Mouse (Mus musculus): Measurements from ENCODE around the gene Tomm5. TPM values are rescaled to one million over a fixed set of nuclear protein-coding genes. Genes with fewer than 3 reads are reported as not detected.
A peak's percentile ranks its signal among the peaks of the same experiment; 100 is the strongest.
"Not testable (repeated sequence)": the region's sequence is repeated elsewhere in the genome, so short reads cannot be mapped to it uniquely, and the experiment has no call there.

Gene Tomm5
- polyA plus RNA-seq, 1 experiment from 2014 or later: 164 TPM

- Histone ChIP-seq H3K4me2 (no peak overlapping the region), H3K27me3 (no peaks in the 10 kb centered on the region), H3K4me3 (replicated peaks) (no peak overlapping the region), H3K27ac (no peak overlapping the region), H3K9ac (no peak overlapping the region), H3K4me1 (no peaks in the 10 kb centered on the region), H3K36me3 (replicated peaks) (peaks cover 3% of the 10 kb centered on the region), H3K9me3 (no peaks in the 10 kb centered on the region)
- 23% methylated on average over 7 of the region's 7 CpGs for WGBS
- no peak for ATAC-seq (ENCODE audit: low FRiP score)
Observed at GRCm38 (mm10) chr4:45097198-45097872, 10.6 kb downstream of the Tomm5 start.

- Histone ChIP-seq H3K4me3 (replicated peaks) (peak overlapping the region; percentile 89), H3K27ac (0 out of 2 replicates have a peak overlapping the region, but pooled peaks have one; percentile 26), H3K36me3 (replicated peaks) (no peaks in the 10 kb centered on the region), H3K4me2 (peak overlapping the region; percentile 77), H3K9ac (peak overlapping the region; percentile 98; the same call in 1 of the 2 replicates), H3K27me3 (no peaks in the 10 kb centered on the region), H3K9me3 (no peaks in the 10 kb centered on the region), H3K4me1 (peaks cover 12% of the 10 kb centered on the region)
- WGBS: 45% methylated on average over 8 of the region's 8 CpGs
- ATAC-seq (ENCODE audit: low FRiP score): peak; percentile 13; the same call in 1 of the 2 replicates
Observed at GRCm38 (mm10) chr4:45084895-45085290, 23.0 kb downstream of the Tomm5 start.

GRCm38 (mm10) chr4:45084021-45084894 is 23.7 kb downstream of the Tomm5 start, which contains the start of gene Fbxo10:
Gene Fbxo10, minus strand, starts transcription at chr4:45084604.
- Histone ChIP-seq H3K9me3 (no peaks in the 10 kb centered on the region), H3K4me2 (peak within 1 kb of the TSS; percentile 77), H3K9ac (peak within 1 kb of the TSS; percentile 98), H3K36me3 (replicated peaks) (no peaks in the 10 kb centered on the region), H3K4me1 (peaks cover 12% of the 10 kb centered on the region), H3K27me3 (no peaks in the 10 kb centered on the region), H3K4me3 (replicated peaks) (peak within 1 kb of the TSS; percentile 89), H3K27ac (peak within 1 kb of the TSS; percentile 86)
- peak; percentile 95 for ATAC-seq (ENCODE audit: low FRiP score)
- WGBS: under 1% methylated on average over 76 of the region's 77 CpGs

GRCm38 (mm10) chr4:45083487-45083886 is 24.4 kb downstream of the Tomm5 start:
- H3K9ac ChIP-seq: peak overlapping the region; percentile 98; the same call in 1 of the 2 replicates
- H3K9me3 ChIP-seq: no peaks in the 10 kb centered on the region
- H3K4me3 ChIP-seq (replicated peaks): peak overlapping the region; percentile 89
- H3K4me1 ChIP-seq: peaks cover 12% of the 10 kb centered on the region
- WGBS: under 1% methylated on average over 8 of the region's 8 CpGs
- H3K27me3 ChIP-seq: no peaks in the 10 kb centered on the region
- peak overlapping the region; percentile 77 for H3K4me2 ChIP-seq
- H3K36me3 ChIP-seq (replicated peaks): peaks cover 6% of the 10 kb centered on the region; the same call in 1 of the 2 replicates
- H3K27ac ChIP-seq: 0 out of 2 replicates have a peak overlapping the region, but pooled peaks have one; percentile 31
- no peak for ATAC-seq (ENCODE audit: low FRiP score)

GRCm38 (mm10) chr4:45082951-45083350 is 25.0 kb downstream of the Tomm5 start:
- Histone ChIP-seq H3K9me3 (no peaks in the 10 kb centered on the region), H3K4me1 (peaks cover 12% of the 10 kb centered on the region), H3K27me3 (no peaks in the 10 kb centered on the region), H3K9ac (no peak overlapping the region), H3K4me3 (replicated peaks) (peak overlapping the region; percentile 89), H3K27ac (0 out of 2 replicates have a peak overlapping the region, but pooled peaks have one; percentile 31), H3K36me3 (replicated peaks) (peaks cover 8% of the 10 kb centered on the region; the same call in 1 of the 2 replicates), H3K4me2 (peak overlapping the region; percentile 77)
- 64% methylated on average over 9 of the region's 9 CpGs for WGBS
- ATAC-seq (ENCODE audit: low FRiP score): no peak

GRCm38 (mm10) chr4:45081041-45081440 is 26.9 kb downstream of the Tomm5 start:
- Histone ChIP-seq H3K4me1 (peaks cover 12% of the 10 kb centered on the region), H3K36me3 (replicated peaks) (peaks cover 12% of the 10 kb centered on the region; the same call in 1 of the 2 replicates)
- not testable (repeated sequence) for H3K4me3 ChIP-seq (replicated peaks); H3K9me3 ChIP-seq; H3K27ac ChIP-seq; H3K4me2 ChIP-seq; H3K27me3 ChIP-seq; H3K9ac ChIP-seq; ATAC-seq (ENCODE audit: low FRiP score)
- WGBS: 93% methylated on average over 4 of the region's 4 CpGs

GRCm38 (mm10) chr4:45073544-45073943 is 34.4 kb downstream of the Tomm5 start:
- 93% methylated on average over 6 of the region's 6 CpGs for WGBS
- Histone ChIP-seq H3K4me3 (replicated peaks) (no peak overlapping the region), H3K9ac (no peak overlapping the region), H3K36me3 (replicated peaks) (peaks cover 7% of the 10 kb centered on the region; the same call in 1 of the 2 replicates), H3K4me1 (peaks cover 14% of the 10 kb centered on the region), H3K4me2 (no peak overlapping the region), H3K9me3 (no peaks in the 10 kb centered on the region), H3K27ac (no peak overlapping the region), H3K27me3 (no peaks in the 10 kb centered on the region)
- ATAC-seq (ENCODE audit: low FRiP score): no peak

- no peak for ATAC-seq (ENCODE audit: low FRiP score)
- Histone ChIP-seq H3K4me2 (no peak overlapping the region), H3K27ac (no peak overlapping the region), H3K4me1 (peaks cover 14% of the 10 kb centered on the region), H3K9ac (no peak overlapping the region), H3K9me3 (no peaks in the 10 kb centered on the region), H3K27me3 (no peaks in the 10 kb centered on the region), H3K36me3 (replicated peaks) (no peaks in the 10 kb centered on the region), H3K4me3 (replicated peaks) (no peak overlapping the region)
- WGBS: 82% methylated on average over 15 of the region's 15 CpGs
Observed at GRCm38 (mm10) chr4:45072261-45072973, 35.5 kb downstream of the Tomm5 start.

GRCm38 (mm10) chr4:45067742-45068141 is 40.2 kb downstream of the Tomm5 start:
- Histone ChIP-seq H3K27ac (no peak overlapping the region), H3K4me3 (replicated peaks) (no peak overlapping the region), H3K9ac (no peak overlapping the region), H3K9me3 (no peaks in the 10 kb centered on the region), H3K36me3 (replicated peaks) (no peaks in the 10 kb centered on the region), H3K4me1 (peaks cover 14% of the 10 kb centered on the region), H3K27me3 (no peaks in the 10 kb centered on the region), H3K4me2 (no peak overlapping the region)
- WGBS: 83% methylated on average over 4 of the region's 4 CpGs
- no peak for ATAC-seq (ENCODE audit: low FRiP score)

GRCm38 (mm10) chr4:45066036-45066730 is 41.7 kb downstream of the Tomm5 start:
- no peaks in the 10 kb centered on the region for H3K9me3 ChIP-seq
- H3K27me3 ChIP-seq: no peaks in the 10 kb centered on the region
- H3K27ac ChIP-seq: no peak overlapping the region
- H3K4me2 ChIP-seq: no peak overlapping the region
- H3K4me3 ChIP-seq (replicated peaks): no peak overlapping the region
- 58% methylated on average over 2 of the region's 2 CpGs for WGBS
- H3K36me3 ChIP-seq (replicated peaks): peaks cover 12% of the 10 kb centered on the region
- no peak overlapping the region for H3K9ac ChIP-seq
- peaks cover 7% of the 10 kb centered on the region; the same call in 1 of the 2 replicates for H3K4me1 ChIP-seq
- no peak for ATAC-seq (ENCODE audit: low FRiP score)

GRCm38 (mm10) chr4:45064577-45064976 is 43.3 kb downstream of the Tomm5 start:
- WGBS: 91% methylated on average over 2 of the region's 2 CpGs

More at GRCm38 (mm10) chr4:45064577-45064976, 43.3 kb downstream of the Tomm5 start:
- no peak for ATAC-seq (ENCODE audit: low FRiP score)
- Histone ChIP-seq H3K27me3 (no peaks in the 10 kb centered on the region), H3K36me3 (replicated peaks) (peaks cover 28% of the 10 kb centered on the region), H3K9ac (no peak overlapping the region), H3K9me3 (no peaks in the 10 kb centered on the region), H3K27ac (no peak overlapping the region), H3K4me2 (no peak overlapping the region), H3K4me3 (replicated peaks) (no peak overlapping the region), H3K4me1 (peaks cover 4% of the 10 kb centered on the region; the same call in 1 of the 2 replicates)

Data from forebrain, embryonic 12.5 days (tissue).